In genomic region chr2:27328613-27329041, GRCm38 (mm10) we compare ENCODE assay signal across 10 mouse cellular contexts.
DNase-seq lines count a peak whose midpoint lies in the region; ATAC-seq and TF ChIP-seq lines count a peak whose summit lies in the region.
"Had no signal": no experiment of that assay in that cellular context is flagged by ENCODE, and none has a peak within 500 bp of the region (broad histone marks: within the 10 kb centered on the region; RNA-seq: fewer than 3 reads in every experiment).

No protein-coding gene starts in this region.

- TF ChIP-seq CTCF in stomach, postnatal 0 days (IDR thresholded peaks at IDR 0.05; ENCODE audit: low read depth), result no peak

- ATAC-seq in forebrain, embryonic 14.5 days, result no peak
- ATAC-seq in forebrain, embryonic 11.5 days (replicated peaks; ENCODE audit: low FRiP score), result no peak
- no peak for ATAC-seq in stomach, embryonic 15.5 days (ENCODE audit: insufficient read depth, low FRiP score, low read depth)
- no peak for ATAC-seq in stomach, postnatal 0 days (ENCODE audit: low FRiP score, low TSS enrichment)
- ATAC-seq in liver, embryonic 13.5 days (ENCODE audit: low read depth), result 0 out of 2 replicates have a peak, but pooled peaks have one; percentile 10
- ATAC-seq in megakaryocyte progenitor cell, adult 5-6 weeks (replicated peaks; ENCODE audit: poor library complexity), result no peak

- H3K36me3 ChIP-seq in forebrain, embryonic 14.5 days (ENCODE audit: control insufficient read depth, insufficient read depth, low read length), result no peaks in the 10 kb centered on the region
- H3K36me3 ChIP-seq in forebrain, embryonic 11.5 days (ENCODE audit: control insufficient read depth, insufficient read depth, low read length), result no peaks in the 10 kb centered on the region
- no peaks in the 10 kb centered on the region for H3K36me3 ChIP-seq in stomach, embryonic 15.5 days
- H3K36me3 ChIP-seq in stomach, postnatal 0 days (ENCODE audit: control insufficient read depth, insufficient read depth, low read length), result no peaks in the 10 kb centered on the region
- H3K36me3 ChIP-seq in liver, embryonic 13.5 days, result no peaks in the 10 kb centered on the region
- H3K36me3 ChIP-seq: midbrain, embryonic 12.5 days had no signal

- 0 out of 2 replicates have a peak, but pooled peaks cover 6% of the 10 kb centered on the region for H3K4me1 ChIP-seq in forebrain, embryonic 14.5 days (ENCODE audit: control insufficient read depth, insufficient read depth, low read length)
- no peaks in the 10 kb centered on the region; the same call in none of the 2 replicates for H3K4me1 ChIP-seq in forebrain, embryonic 11.5 days (replicated peaks; ENCODE audit: control insufficient read depth, insufficient read depth, low read length)
- peaks cover 45% of the 10 kb centered on the region for H3K4me1 ChIP-seq in stomach, embryonic 15.5 days
- H3K4me1 ChIP-seq in stomach, postnatal 0 days (replicated peaks; ENCODE audit: control insufficient read depth, insufficient read depth), result peaks cover 6% of the 10 kb centered on the region
- peaks cover 59% of the 10 kb centered on the region for H3K4me1 ChIP-seq in liver, embryonic 13.5 days (replicated peaks)

- no peaks in the 10 kb centered on the region for H3K27me3 ChIP-seq in forebrain, embryonic 14.5 days (replicated peaks; ENCODE audit: control insufficient read depth, insufficient read depth, low read length)
- no peaks in the 10 kb centered on the region for H3K27me3 ChIP-seq in forebrain, embryonic 11.5 days (ENCODE audit: control insufficient read depth, insufficient read depth, low read length)
- no peaks in the 10 kb centered on the region for H3K27me3 ChIP-seq in stomach, embryonic 15.5 days (replicated peaks)
- no peaks in the 10 kb centered on the region for H3K27me3 ChIP-seq in stomach, postnatal 0 days (ENCODE audit: control insufficient read depth, insufficient read depth, low read length)
- H3K27me3 ChIP-seq in liver, embryonic 13.5 days, result no peaks in the 10 kb centered on the region
- H3K27me3 ChIP-seq: midbrain, embryonic 12.5 days had no signal

- no peak overlapping the region for H3K4me2 ChIP-seq in forebrain, embryonic 14.5 days (ENCODE audit: low read length)
- H3K4me2 ChIP-seq in forebrain, embryonic 11.5 days (ENCODE audit: low read depth, low read length, severe bottlenecking), result no peak overlapping the region
- H3K4me2 ChIP-seq in stomach, embryonic 15.5 days, result no peak overlapping the region
- no peak overlapping the region for H3K4me2 ChIP-seq in stomach, postnatal 0 days (replicated peaks; ENCODE audit: low read depth)
- no peak overlapping the region for H3K4me2 ChIP-seq in liver, embryonic 13.5 days
- H3K4me2 ChIP-seq: midbrain, embryonic 12.5 days had no signal

- TF ChIP-seq EP300 in stomach, postnatal 0 days (optimal IDR thresholded peaks at IDR 0.05), result no peak

- no peak for DNase-seq in forebrain, embryonic 14.5 days (ENCODE audit: low spot score)
- DNase-seq in forebrain, embryonic 11.5 days (ENCODE audit: low spot score), result no peak
- DNase-seq in stomach, postnatal 0 days (ENCODE audit: low spot score), result no peak
- no peak for DNase-seq in liver, embryonic 13.5 days
- peak; percentile 15 for DNase-seq in yolk sac, embryonic 10.5 days (ENCODE audit: low spot score)
- DNase-seq in right cerebral cortex, postnatal 25 days, result no peak
- DNase-seq: B cell, adult 2 months had no signal

- H3K4me3 ChIP-seq in forebrain, embryonic 14.5 days (ENCODE audit: low read depth, low read length), result no peak overlapping the region
- H3K4me3 ChIP-seq in forebrain, embryonic 11.5 days (ENCODE audit: low read depth, low read length), result no peak overlapping the region
- no peak overlapping the region for H3K4me3 ChIP-seq in stomach, embryonic 15.5 days (replicated peaks)
- H3K4me3 ChIP-seq in stomach, postnatal 0 days (ENCODE audit: low read depth, low read length), result no peak overlapping the region
- no peak overlapping the region for H3K4me3 ChIP-seq in liver, embryonic 13.5 days (replicated peaks)
- H3K4me3 ChIP-seq: midbrain, embryonic 12.5 days had no signal

- H3K27ac ChIP-seq in forebrain, embryonic 14.5 days (ENCODE audit: low read depth, low read length), result no peak overlapping the region
- H3K27ac ChIP-seq in forebrain, embryonic 11.5 days (ENCODE audit: low read depth, low read length), result no peak overlapping the region
- peak overlapping the region; percentile 16 for H3K27ac ChIP-seq in stomach, embryonic 15.5 days
- no peak overlapping the region; the same call in 1 of the 2 replicates for H3K27ac ChIP-seq in stomach, postnatal 0 days (replicated peaks)
- H3K27ac ChIP-seq in liver, embryonic 13.5 days, result peak overlapping the region; percentile 45; the same call in 1 of the 2 replicates
- H3K27ac ChIP-seq: midbrain, embryonic 12.5 days had no signal

- H3K9me3 ChIP-seq in forebrain, embryonic 14.5 days (replicated peaks; ENCODE audit: control insufficient read depth, low read length), result no peaks in the 10 kb centered on the region
- H3K9me3 ChIP-seq in forebrain, embryonic 11.5 days (ENCODE audit: control insufficient read depth, low read length), result no peaks in the 10 kb centered on the region
- H3K9me3 ChIP-seq in stomach, embryonic 15.5 days, result no peaks in the 10 kb centered on the region
- H3K9me3 ChIP-seq in stomach, postnatal 0 days (ENCODE audit: control insufficient read depth, low read length), result no peaks in the 10 kb centered on the region
- H3K9me3 ChIP-seq in liver, embryonic 13.5 days (replicated peaks), result no peaks in the 10 kb centered on the region
- H3K9me3 ChIP-seq: midbrain, embryonic 12.5 days had no signal

- H3K9ac ChIP-seq in forebrain, embryonic 14.5 days (ENCODE audit: low read length), result 0 out of 2 replicates have a peak overlapping the region, but pooled peaks have one; percentile 8
- no peak overlapping the region for H3K9ac ChIP-seq in forebrain, embryonic 11.5 days (ENCODE audit: low read length)
- H3K9ac ChIP-seq in stomach, embryonic 15.5 days, result no peak overlapping the region
- H3K9ac ChIP-seq in stomach, postnatal 0 days (ENCODE audit: low read length), result no peak overlapping the region
- no peak overlapping the region for H3K9ac ChIP-seq in liver, embryonic 13.5 days
- H3K9ac ChIP-seq: midbrain, embryonic 12.5 days had no signal

Comparison
In these comparisons a context has a peak if more than half of its experiments do, and no peak if none do; other contexts are left out.
1. H3K27ac ChIP-seq: peak in stomach, embryonic 15.5 days (single experiment) and liver, embryonic 13.5 days (single experiment); none in forebrain, embryonic 14.5 days (single experiment), forebrain, embryonic 11.5 days (single experiment) and stomach, postnatal 0 days (single experiment).